Mouse (Mus musculus) mesoderm, embryonic 11.5 days (tissue): ENCODE measurements around the gene Gpsm2.
"Not testable (repeated sequence)": the region's sequence is repeated elsewhere in the genome, so short reads cannot be mapped to it uniquely, and the experiment has no call there.

Experiments
- DNase-seq: peaks from one replicate; pipeline ENCODE4 v3.0.0-alpha.2; 2012; ENCODE audit warnings: low read depth, low spot score

Gpsm2 gene

DNA sequence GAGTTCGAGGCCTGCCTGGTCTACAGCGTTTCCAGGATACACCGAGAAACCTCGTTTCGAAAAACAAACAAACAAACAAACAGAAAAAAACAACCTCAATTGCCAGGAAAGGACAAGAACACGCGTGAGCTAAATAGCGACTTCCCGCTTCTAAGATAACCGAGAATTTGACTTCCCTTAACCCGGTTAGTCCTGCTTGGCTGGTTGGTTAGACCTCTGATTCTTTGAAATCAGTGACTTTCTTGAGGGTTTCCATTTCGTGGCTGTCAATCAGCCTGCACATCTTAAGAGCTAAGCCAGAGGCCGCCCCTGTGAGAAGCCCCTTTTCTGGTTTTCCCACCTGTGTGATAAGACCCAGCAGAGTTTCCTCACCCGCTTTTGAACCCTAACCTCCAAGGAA is 67.5 kb downstream of the Gpsm2 start:
- no peak for DNase-seq

DNA sequence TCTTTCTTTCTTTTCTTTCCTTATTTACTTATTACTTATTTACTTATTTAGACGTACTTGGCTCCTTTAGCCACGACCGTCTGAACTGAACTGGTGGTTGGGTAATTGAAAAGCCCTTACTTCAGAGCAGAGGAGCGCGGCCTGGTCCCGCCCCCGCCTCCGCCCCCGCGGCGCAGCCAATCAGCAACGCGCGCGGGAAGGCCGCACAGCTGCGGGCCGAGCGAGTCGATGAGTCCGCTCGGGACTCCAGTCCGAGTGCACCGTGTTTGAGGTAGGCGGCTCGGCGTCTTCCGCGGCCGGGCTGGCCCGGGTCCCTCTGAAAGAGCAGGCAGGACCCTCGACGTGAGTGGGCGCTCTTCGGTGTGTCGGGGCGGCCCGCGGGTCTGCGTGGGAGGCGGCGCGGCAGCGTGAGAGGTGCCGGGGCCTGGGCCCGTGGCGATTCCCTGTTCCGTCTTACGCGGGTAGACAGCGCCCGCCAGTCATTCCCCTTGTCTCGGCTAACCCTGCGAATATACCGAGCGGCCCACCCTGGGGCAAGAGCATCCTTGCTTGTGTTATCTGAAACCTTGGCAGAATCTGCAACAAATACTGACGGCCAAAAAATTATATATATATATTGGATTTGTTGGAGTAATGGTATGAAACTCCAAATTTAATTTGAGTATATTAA is 68.3 kb downstream of the Gpsm2 start, which contains the start of gene Clcc1:
TSS of gene Clcc1 (plus strand) at position 204 of the 670 bp plus-strand sequence.
- peak; percentile 94 for DNase-seq

DNA sequence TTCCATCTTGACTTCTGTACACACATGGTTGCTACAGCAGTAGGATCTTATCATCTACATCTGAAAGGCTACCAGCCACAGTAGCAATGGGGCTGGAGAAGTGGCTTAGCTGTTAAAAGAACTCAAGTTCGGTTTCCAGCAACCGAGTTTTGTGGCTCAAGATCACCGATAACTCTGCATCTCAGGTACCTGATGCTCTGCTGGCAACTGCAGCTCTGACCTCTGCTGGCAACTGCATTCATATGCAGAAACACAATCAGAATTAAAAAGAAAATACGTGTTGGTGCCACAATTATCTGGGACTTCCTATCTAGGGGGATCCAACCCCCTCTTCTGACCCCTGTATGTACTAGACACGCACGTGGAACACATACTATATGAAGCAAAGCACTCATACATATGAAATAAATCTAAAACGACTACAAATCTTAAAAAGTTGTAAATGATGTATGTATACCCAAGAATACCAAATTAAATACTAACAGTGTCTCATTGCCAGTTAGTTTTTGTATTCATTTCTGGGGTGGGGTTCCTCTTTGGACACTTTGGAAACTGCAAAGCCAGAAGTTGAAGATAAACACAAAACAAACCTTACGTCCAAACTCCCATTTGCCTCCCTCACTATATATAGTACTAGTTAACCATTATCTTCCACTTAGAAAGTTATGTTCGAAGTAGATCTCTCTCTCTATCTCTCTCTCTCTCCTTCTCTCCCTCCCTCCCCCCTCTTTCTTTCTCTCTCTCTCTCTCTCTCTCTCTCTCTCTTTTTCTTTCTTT is 69.1 kb downstream of the Gpsm2 start:
- no peak for DNase-seq

DNA sequence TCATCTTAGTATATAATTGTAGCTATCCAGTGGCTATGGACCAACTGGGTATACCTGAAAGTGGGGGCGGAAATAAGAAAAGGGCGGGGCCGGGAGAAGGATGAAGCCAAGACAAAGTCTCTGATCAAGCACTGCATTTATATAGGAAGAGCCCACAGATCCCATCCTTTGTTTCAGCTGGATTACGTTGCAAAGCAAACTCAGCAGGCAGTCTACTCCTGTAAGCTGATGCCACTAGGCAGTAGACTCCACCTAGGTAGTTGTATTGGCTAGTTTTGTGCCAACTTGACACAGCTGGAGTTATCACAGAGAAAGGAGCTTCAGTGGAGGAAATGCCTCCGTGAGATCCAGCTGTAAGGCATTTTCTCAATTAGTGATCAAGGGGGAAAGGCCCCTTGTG is 74.4 kb downstream of the Gpsm2 start:
- not testable (repeated sequence) for DNase-seq

DNA sequence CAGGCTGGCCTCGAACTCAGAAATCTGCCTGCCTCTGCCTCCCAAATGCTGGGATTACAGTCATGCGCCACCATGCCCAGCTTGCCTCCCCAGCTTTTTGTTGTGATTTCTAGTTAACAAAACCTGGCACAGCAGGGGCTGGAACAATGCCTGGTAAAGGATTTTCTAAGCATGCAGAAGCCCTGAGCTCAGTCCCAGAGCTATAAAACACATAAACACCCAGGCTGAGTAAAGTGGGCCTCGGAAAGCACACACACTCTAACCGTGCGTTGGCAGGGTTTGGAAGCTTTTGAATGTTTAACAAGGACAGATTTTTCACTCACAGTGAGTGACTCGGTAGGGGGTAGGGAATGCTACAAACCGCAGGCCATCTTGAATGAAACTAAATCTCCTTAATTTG is 76.1 kb downstream of the Gpsm2 start:
- no peak for DNase-seq

DNA sequence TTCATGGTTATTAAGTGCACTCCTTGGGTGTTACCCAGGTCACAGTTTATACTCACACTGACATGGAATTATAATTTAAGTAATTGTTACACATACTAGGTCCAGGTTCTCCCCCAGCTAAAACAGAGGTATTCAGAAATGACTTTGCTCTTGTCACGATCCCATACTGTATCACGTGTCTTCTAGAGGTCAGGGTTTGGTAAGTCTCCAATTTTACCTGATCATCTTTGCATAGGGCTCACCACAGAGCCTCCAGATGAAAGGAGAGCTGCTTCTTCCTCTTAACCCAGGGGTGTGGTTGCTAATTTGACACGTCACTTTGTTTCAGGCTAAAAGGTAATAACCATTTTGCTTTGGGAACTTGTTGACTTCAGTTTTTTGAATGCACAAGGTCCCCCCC is 77.3 kb downstream of the Gpsm2 start:
- DNase-seq, result no peak

DNA sequence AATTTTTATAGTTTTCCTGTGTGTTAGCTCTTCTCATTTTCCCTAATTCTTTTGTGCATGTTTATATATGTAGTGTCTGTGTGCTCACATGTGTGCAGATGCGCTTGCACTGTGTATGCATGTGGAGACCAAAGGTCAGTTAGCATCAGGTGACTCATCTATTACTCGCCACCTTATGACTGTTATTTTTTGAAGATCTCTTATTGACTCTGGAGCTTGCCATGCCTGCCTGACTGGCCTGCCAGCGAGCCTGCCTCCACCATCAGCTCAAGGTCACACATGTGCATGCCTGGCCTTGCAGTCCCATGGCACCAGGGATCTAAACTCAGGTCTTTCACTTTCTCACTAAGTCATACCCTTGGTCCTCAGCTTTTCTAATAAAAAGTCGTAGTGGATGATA is 81.1 kb downstream of the Gpsm2 start:
- DNase-seq, result no peak

DNA sequence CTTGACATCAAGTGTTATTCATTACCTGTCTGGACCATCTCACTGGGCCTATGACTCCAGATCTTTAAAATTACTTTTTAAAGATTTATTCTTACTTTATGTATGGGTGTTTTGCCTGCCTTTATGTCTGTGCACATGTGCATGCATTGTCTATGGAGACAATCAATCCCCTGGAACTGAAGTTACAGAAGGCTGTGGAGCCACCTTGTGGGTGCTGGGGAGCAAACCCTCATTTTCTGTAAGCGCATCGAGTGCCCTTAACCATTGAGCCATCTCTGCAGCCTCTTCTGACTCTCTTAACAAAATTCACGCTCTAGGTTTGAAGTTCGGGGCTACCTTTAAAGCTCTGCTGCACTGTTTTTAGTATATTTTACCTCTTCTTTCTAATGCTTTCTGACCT is 82.7 kb downstream of the Gpsm2 start:
- peak; percentile 4 for DNase-seq

DNA sequence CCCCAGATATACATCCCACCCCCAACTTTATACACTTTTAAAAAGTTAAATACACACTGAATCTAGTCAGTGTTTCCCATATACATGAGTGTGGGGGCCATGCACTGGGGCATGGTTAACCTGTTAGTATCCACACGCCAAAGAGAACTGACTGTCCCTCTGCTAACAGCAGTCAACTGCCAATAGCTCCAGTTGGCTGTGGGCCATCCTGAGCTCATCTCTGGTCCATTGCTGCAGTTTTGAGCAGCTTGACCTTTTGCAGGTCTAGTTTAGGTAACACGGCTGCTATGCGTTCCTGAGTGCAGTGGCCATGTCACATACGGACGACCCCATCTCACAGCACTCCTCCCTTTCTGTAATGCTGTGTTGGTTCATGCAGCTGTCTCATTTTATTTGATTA is 87.3 kb downstream of the Gpsm2 start:
- no peak for DNase-seq
